Mouse (Mus musculus): ENCODE measurements around the gene Ccdc186. TPM values are rescaled to one million over a fixed set of nuclear protein-coding genes. Genes with fewer than 3 reads are reported as not detected.

Ccdc186 gene
- total and polyA plus RNA-seq, 3 experiments = 2.2 to 7.5 (median 3.4) TPM

DNA sequence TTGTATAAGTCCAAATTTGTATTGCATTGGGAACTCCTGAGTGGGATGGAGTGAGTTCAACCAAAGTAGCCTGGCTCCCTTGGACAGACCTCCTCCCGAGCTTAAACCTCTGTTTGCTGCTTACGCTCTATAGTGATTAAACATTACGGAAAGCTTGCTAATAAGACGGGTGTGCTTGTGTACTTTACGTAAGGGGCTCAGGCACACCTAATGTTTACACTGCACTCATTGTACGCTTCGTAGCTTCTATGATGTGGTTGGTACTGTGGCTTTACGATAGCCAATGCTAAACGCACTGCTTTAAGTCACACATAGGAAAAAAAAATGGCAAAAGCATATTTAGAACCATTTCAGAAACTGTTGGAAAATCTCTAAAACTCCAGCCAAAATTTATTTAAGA lies 7.3 kb upstream of the Ccdc186 start:
- in situ Hi-C loops (cut with MboI; ENCODE audit: low pct_ligation_motif_present, low pct_unique_long_range_greater_than_20kb, low sequenced_read_pairs) (no loop called here), dilution Hi-C loops (cut with MboI; ENCODE audit: extremely low pct_ligation_motif_present, extremely low pct_unique_long_range_greater_than_20kb, low sequenced_read_pairs) (no loop called here)
- Histone ChIP-seq H3K4me1 (ENCODE audit: control insufficient read depth in 1 of 2, insufficient read depth in 2 of 2) (no peaks in the 10 kb centered on the region), H3K4me3 (replicated peaks in 1 of 3; ENCODE audit: low read depth in 2 of 3, low read length in 2 of 3, poor library complexity in 1 of 3) (no peak overlapping the region), H3K9me3 (replicated peaks; ENCODE audit: low read length) (no peaks in the 10 kb centered on the region), H3K4me2 (ENCODE audit: insufficient read depth, low read depth, poor library complexity, severe bottlenecking) (no peak overlapping the region), H3K36me3 (replicated peaks in 1 of 2; ENCODE audit: control insufficient read depth in 1 of 2, insufficient read depth in 1 of 2, low read length in 1 of 2) (no peaks in the 10 kb centered on the region), H3K27ac (ENCODE audit: insufficient read depth, low read depth) (no peak overlapping the region), H3K9ac (ENCODE audit: insufficient read depth, low read depth) (no peak overlapping the region), H3K79me2 (replicated peaks; ENCODE audit: control insufficient read depth, extremely low read depth, insufficient read depth, poor library complexity, severe bottlenecking) (no peaks in the 10 kb centered on the region), H3K27me3 (replicated peaks) (no peaks in the 10 kb centered on the region)
- DNase-seq (ENCODE audit: extremely low read depth) = no peak
- no peak for TF ChIP-seq ZKSCAN1 (IDR thresholded peaks at IDR 0.05; ENCODE audit: borderline replicate concordance, low read depth, low read length)
- no peak for TF ChIP-seq POLR2A (IDR thresholded peaks at IDR 0.05; ENCODE audit: low read depth, low read length)
- no peak for TF ChIP-seq JUN (IDR thresholded peaks at IDR 0.05; ENCODE audit: insufficient read depth, low read depth, low read length)
- TF ChIP-seq MAZ (IDR thresholded peaks at IDR 0.05; ENCODE audit: low read depth, low read length) = no peak
- no peak for TF ChIP-seq TBP (conservative IDR thresholded peaks at IDR 0.05; ENCODE audit: low read depth, low read length)
- no peak for TF ChIP-seq TCF12 (IDR thresholded peaks at IDR 0.05; ENCODE audit: low read depth, low read length)
- no peak for TF ChIP-seq MAFK (IDR thresholded peaks at IDR 0.05; ENCODE audit: insufficient replicate concordance, low read length)
- no peak for TF ChIP-seq RCOR1 (conservative IDR thresholded peaks at IDR 0.05; ENCODE audit: low read depth, low read length)
- TF ChIP-seq MEF2A (IDR thresholded peaks at IDR 0.05; ENCODE audit: borderline replicate concordance, low read depth, low read length) = no peak
- no peak for TF ChIP-seq SMC3 (IDR thresholded peaks at IDR 0.05; ENCODE audit: low read depth, low read length)
- TF ChIP-seq HCFC1 (IDR thresholded peaks at IDR 0.05; ENCODE audit: low read depth, low read length) = no peak

- no peaks in the 10 kb centered on the region for H3K9me3 ChIP-seq (replicated peaks; ENCODE audit: low read length)
- no peak for DNase-seq (ENCODE audit: extremely low read depth)
- in situ Hi-C loops (cut with MboI; ENCODE audit: low pct_ligation_motif_present, low pct_unique_long_range_greater_than_20kb, low sequenced_read_pairs) = no loop called here
- H3K36me3 ChIP-seq (replicated peaks in 1 of 2; ENCODE audit: control insufficient read depth in 1 of 2, insufficient read depth in 1 of 2, low read length in 1 of 2) = no peaks in the 10 kb centered on the region
- H3K27me3 ChIP-seq (replicated peaks) = peaks cover 2% of the 10 kb centered on the region
- H3K4me2 ChIP-seq (ENCODE audit: insufficient read depth, low read depth, poor library complexity, severe bottlenecking) = no peak overlapping the region
- TF ChIP-seq BHLHE40 (IDR thresholded peaks at IDR 0.05; ENCODE audit: low read depth, low read length) (no peak), MEF2A (IDR thresholded peaks at IDR 0.05; ENCODE audit: borderline replicate concordance, low read depth, low read length) (no peak), MAFK (IDR thresholded peaks at IDR 0.05; ENCODE audit: insufficient replicate concordance, low read length) (no peak), HCFC1 (IDR thresholded peaks at IDR 0.05; ENCODE audit: low read depth, low read length) (no peak), UBTF (IDR thresholded peaks at IDR 0.05; ENCODE audit: low read depth, low read length) (no peak), MAX (IDR thresholded peaks at IDR 0.05; ENCODE audit: low read length) (no peak), POLR2AphosphoS2 (IDR thresholded peaks at IDR 0.05; ENCODE audit: low read depth, low read length) (no peak), JUN (IDR thresholded peaks at IDR 0.05; ENCODE audit: insufficient read depth, low read depth, low read length) (no peak), KAT2A (IDR thresholded peaks at IDR 0.05; ENCODE audit: insufficient replicate concordance, low read length) (no peak), ZKSCAN1 (IDR thresholded peaks at IDR 0.05; ENCODE audit: borderline replicate concordance, low read depth, low read length) (no peak), SIN3A (IDR thresholded peaks at IDR 0.05; ENCODE audit: low read length) (no peak), ZMIZ1 (IDR thresholded peaks at IDR 0.05; ENCODE audit: low read depth, low read length) (no peak)
- no peak overlapping the region for H3K27ac ChIP-seq (ENCODE audit: insufficient read depth, low read depth)
- no peak overlapping the region for H3K9ac ChIP-seq (ENCODE audit: insufficient read depth, low read depth)
- no peak overlapping the region for H3K4me3 ChIP-seq (replicated peaks in 1 of 3; ENCODE audit: low read depth in 2 of 3, low read length in 2 of 3, poor library complexity in 1 of 3)
- dilution Hi-C loops (cut with MboI; ENCODE audit: extremely low pct_ligation_motif_present, extremely low pct_unique_long_range_greater_than_20kb, low sequenced_read_pairs) = no loop called here
- no peaks in the 10 kb centered on the region for H3K4me1 ChIP-seq (ENCODE audit: control insufficient read depth in 1 of 2, insufficient read depth in 2 of 2)
- no peaks in the 10 kb centered on the region for H3K79me2 ChIP-seq (replicated peaks; ENCODE audit: control insufficient read depth, extremely low read depth, insufficient read depth, poor library complexity, severe bottlenecking)
Observed at GRCm38 (mm10) chr19:56828305-56828704, 6.3 kb upstream of the Ccdc186 start.

Measured in CH12.LX (cell line).